Mouse (Mus musculus) megakaryocyte, embryonic 14.5 days (primary cell): Measurements from ENCODE around the gene P3h4. TPM values are rescaled to one million over a fixed set of nuclear protein-coding genes. Genes with fewer than 3 reads are reported as not detected.

Experiments
- H3K27me3 ChIP-seq: replicated peaks from 2 replicates; pipeline ENCODE3; 2012; ENCODE audit warnings: inconsistent platforms
- H3K36me3 ChIP-seq: replicated peaks from 2 replicates; pipeline ENCODE3; 2012; ENCODE audit warnings: low read length, inconsistent platforms, mixed read lengths
- H3K4me1 ChIP-seq: 2 replicates; pipeline ENCODE4 v1.6.1; 2012; ENCODE audit warnings: inconsistent platforms
- H3K4me3 ChIP-seq: replicated peaks from 2 replicates; pipeline ENCODE3; 2012; ENCODE audit warnings: moderate library complexity, mild to moderate bottlenecking, inconsistent platforms
- H3K9me3 ChIP-seq: 2 replicates; pipeline ENCODE4 v1.6.1; 2012; ENCODE audit warnings: inconsistent platforms
- FLI1 ChIP-seq: IDR thresholded peaks from 2 replicates; pipeline ENCODE4 v1.6.1; 2012; ENCODE audit warnings: low read length, inconsistent platforms, mixed read lengths
- GATA1 ChIP-seq: IDR thresholded peaks from 3 replicates; pipeline ENCODE4 v1.6.1; 2012; ENCODE audit warnings: mixed read lengths, low read length, inconsistent platforms, borderline replicate concordance
- polyA plus RNA-seq: library from polyadenylated mRNA; stranded (reverse); fragments of >175 nt; gene quantifications from 2 replicates; pipeline ENCODE4 v1.2.3, GENCODE M21; 2012; ENCODE audit warnings: low replicate concordance; ENCODE audit not compliant: insufficient read depth

The P3h4 gene
- polyA plus RNA-seq, 1 experiment, result not detected

DNA sequence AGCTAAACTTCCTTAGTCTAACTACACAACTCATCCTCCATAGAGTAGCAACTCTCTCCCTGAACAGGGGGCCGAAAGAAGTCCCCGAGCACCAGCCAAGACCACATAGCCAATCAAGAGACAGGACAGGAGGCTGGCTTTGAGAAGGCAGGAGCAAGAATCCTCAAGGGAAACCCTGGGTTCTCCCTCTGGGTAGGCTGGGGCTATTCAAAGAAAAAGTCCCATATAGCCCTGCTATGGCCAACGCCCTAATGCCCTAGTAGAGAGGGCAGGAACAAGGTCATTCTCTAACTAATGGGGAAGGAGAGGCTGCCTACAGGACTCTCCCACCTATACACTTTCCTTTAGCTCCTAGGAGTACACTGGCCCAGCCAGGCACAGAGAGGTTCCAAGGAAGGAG lies 29.6 kb downstream of the P3h4 start:
- peaks cover 53% of the 10 kb centered on the region for H3K27me3 ChIP-seq
- no peaks in the 10 kb centered on the region for H3K36me3 ChIP-seq
- no peak for TF ChIP-seq GATA1
- no peak for TF ChIP-seq FLI1
- H3K4me1 ChIP-seq, result peaks cover 29% of the 10 kb centered on the region
- no peaks in the 10 kb centered on the region for H3K9me3 ChIP-seq
- no peak overlapping the region for H3K4me3 ChIP-seq

DNA sequence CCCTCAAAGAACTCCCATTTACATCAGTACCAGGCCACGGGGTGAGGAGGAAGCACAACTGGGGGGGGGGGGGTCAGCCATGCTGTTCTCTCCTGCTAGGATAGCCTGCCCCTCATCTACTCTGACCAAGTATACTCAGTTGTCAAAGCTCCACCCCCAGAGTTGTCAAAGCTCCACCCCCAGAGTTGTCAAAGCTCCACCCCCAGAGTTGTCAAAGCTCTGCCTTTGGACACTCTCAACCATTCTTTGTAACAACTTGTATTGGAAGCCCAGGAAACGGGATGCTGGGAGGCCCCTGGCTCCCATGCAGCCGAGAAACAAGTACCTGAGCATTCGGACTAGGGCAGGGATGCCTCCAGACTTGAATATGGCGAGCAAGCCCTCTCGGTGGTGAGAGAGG lies 32.0 kb downstream of the P3h4 start:
- Histone ChIP-seq H3K36me3 (peaks cover 3% of the 10 kb centered on the region), H3K9me3 (no peaks in the 10 kb centered on the region), H3K4me3 (no peak overlapping the region), H3K4me1 (peaks cover 18% of the 10 kb centered on the region), H3K27me3 (peaks cover 50% of the 10 kb centered on the region)
- TF ChIP-seq FLI1 (no peak), GATA1 (no peak)

DNA sequence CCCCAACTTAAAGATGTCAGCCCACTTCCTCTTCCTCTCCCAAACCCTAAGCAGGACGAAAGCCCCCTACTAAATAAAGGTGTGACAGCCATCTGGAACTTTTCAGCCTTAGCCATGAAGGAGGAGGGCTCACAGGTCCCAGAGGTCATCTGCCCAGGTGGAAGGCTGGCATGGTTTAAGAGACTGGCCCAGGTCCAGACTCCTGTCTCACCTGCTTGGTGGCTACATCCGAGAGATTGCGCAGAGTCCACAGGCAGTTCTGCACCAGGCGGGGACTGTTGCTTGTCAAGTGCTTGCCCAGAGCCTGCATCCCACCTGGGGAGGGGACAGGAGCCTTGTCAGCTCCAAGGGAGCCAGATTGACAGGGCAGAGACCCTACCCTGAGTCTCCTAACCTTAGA lies 35.3 kb downstream of the P3h4 start:
- Histone ChIP-seq H3K9me3 (no peaks in the 10 kb centered on the region), H3K27me3 (peaks cover 33% of the 10 kb centered on the region), H3K4me1 (peaks cover 10% of the 10 kb centered on the region), H3K4me3 (no peak overlapping the region), H3K36me3 (peaks cover 6% of the 10 kb centered on the region)
- TF ChIP-seq FLI1 (no peak), GATA1 (no peak)

DNA sequence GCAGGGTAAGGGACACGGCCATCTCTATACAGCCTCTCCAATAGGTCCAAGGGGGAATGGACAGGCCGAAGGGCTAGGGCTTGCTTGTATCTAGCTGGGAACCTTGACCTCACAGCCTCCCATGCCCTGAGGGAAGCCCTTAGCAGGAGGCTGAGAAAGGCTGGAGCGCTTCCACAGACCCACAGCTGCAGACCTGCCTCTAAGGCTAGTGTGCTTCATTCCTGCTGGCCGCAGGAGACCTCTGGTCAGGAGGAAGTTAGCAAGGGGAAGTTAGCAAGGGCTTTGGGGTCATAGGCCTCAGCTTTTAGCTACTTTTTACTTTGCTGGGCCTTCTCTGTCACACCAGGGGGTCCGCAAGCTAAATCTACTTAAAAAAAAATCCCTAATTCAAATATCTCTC lies 36.2 kb downstream of the P3h4 start:
- peaks cover 10% of the 10 kb centered on the region for H3K36me3 ChIP-seq

DNA sequence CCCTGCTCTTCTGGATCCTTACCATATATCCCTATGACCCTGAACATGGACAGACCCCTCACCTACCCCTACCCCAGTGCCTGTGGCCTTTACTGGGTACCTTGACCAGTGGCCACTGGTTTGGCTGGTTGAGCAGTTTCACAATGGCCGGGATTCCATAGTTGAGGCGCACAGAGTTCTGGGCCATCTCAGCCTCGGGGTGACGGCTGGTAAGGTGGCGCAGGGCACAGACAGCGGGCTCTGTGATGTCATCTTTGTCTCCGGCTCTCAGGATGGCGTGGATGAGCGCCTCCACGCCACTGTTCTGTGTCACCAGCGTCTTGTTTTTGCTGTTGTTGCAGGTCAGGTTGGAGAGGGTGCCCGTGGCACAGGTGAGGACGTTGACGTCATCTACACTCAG lies 36.6 kb downstream of the P3h4 start:
- no peaks in the 10 kb centered on the region for H3K9me3 ChIP-seq
- H3K36me3 ChIP-seq, result peaks cover 10% of the 10 kb centered on the region
- H3K4me3 ChIP-seq, result no peak overlapping the region
- TF ChIP-seq GATA1 (no peak), FLI1 (no peak)
- H3K27me3 ChIP-seq, result peaks cover 30% of the 10 kb centered on the region
- peaks cover 14% of the 10 kb centered on the region for H3K4me1 ChIP-seq

More for the DNA sequence above, 36.2 kb downstream of the P3h4 start:
- Histone ChIP-seq H3K9me3 (no peaks in the 10 kb centered on the region), H3K4me1 (peaks cover 15% of the 10 kb centered on the region), H3K4me3 (no peak overlapping the region), H3K27me3 (peaks cover 34% of the 10 kb centered on the region)
- TF ChIP-seq FLI1 (no peak), GATA1 (no peak)

DNA sequence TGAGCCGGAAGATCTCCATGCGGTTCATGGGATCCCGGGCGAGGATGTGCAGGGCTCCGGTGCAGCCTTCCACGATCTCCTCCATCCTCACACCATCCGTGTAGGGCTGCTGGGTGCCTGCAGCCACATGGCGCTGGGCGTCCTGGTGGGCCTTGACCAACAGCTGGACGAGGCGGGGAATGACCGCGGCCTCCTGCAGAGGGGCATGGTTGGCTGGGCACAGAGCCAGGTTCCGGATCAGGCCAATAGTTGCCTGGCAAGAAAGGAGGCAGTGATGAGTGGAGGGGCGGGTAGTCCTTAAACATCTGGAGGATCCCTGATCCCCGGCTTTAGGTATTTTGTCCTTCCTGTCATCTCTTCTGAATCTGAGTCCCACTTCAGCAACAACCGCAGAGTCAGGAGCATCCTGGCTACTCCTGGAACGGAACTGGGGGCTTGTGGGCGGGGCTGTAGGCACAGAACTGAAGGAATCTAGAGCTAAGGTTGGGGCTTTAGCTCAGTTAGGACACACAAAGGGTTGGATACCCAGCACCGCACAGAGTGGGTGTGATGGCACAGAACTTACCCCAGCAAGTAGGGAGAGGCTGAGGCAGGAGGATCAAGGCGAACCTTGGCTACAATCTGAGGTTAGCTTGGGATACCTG lies 37.8 kb downstream of the P3h4 start:
- Histone ChIP-seq H3K4me3 (no peak overlapping the region), H3K36me3 (peaks cover 10% of the 10 kb centered on the region), H3K9me3 (no peaks in the 10 kb centered on the region), H3K4me1 (peaks cover 11% of the 10 kb centered on the region), H3K27me3 (peaks cover 32% of the 10 kb centered on the region)
- TF ChIP-seq GATA1 (no peak), FLI1 (no peak)

DNA sequence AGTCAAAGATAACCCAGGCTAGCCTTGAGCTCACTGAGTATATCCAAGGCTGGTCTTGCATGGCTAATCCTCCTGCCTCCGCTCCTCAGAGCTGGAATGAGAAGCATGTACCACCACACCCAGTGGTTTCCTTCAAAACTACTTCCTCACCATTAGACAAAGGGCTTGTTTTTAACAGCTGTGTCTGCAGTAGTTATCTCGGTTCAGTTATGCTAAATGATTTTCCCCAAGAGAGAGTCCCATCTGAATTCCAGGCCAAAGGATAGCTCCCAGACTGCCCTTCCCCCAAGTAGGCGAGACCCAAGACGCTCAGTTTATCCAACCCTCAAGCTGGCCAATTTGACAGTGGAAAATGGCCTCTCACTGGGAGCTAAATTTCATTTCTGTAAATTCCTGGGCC lies 38.6 kb downstream of the P3h4 start:
- H3K9me3 ChIP-seq, result no peaks in the 10 kb centered on the region
- peaks cover 10% of the 10 kb centered on the region for H3K36me3 ChIP-seq
- no peak overlapping the region for H3K4me3 ChIP-seq
- H3K4me1 ChIP-seq, result peaks cover 14% of the 10 kb centered on the region
- H3K27me3 ChIP-seq, result peaks cover 28% of the 10 kb centered on the region
- TF ChIP-seq FLI1, result no peak
- TF ChIP-seq GATA1, result no peak

DNA sequence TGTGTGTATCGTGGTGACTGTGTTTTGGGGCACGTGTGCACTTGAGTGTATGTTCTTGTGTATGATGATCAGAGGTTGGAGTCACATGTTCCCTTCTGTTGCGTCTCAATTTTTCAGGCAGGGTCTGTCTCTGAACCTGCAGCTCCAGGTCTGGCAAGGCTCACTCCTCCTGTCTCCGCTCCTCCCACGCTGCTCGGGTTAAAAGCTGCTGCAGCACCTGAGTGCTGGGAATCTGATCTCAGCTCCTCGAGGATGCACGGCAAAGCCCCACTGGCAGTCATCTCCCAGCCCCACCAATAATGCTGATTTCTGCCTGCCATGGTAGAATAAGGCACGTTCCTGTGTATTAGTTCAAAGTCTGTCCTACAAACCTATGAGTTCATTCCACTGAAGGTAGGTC lies 39.5 kb downstream of the P3h4 start:
- peaks cover 29% of the 10 kb centered on the region for H3K27me3 ChIP-seq
- no peak overlapping the region for H3K4me3 ChIP-seq
- TF ChIP-seq GATA1, result no peak
- no peak for TF ChIP-seq FLI1
- H3K36me3 ChIP-seq, result peaks cover 10% of the 10 kb centered on the region
- no peaks in the 10 kb centered on the region for H3K9me3 ChIP-seq
- peaks cover 16% of the 10 kb centered on the region for H3K4me1 ChIP-seq

DNA sequence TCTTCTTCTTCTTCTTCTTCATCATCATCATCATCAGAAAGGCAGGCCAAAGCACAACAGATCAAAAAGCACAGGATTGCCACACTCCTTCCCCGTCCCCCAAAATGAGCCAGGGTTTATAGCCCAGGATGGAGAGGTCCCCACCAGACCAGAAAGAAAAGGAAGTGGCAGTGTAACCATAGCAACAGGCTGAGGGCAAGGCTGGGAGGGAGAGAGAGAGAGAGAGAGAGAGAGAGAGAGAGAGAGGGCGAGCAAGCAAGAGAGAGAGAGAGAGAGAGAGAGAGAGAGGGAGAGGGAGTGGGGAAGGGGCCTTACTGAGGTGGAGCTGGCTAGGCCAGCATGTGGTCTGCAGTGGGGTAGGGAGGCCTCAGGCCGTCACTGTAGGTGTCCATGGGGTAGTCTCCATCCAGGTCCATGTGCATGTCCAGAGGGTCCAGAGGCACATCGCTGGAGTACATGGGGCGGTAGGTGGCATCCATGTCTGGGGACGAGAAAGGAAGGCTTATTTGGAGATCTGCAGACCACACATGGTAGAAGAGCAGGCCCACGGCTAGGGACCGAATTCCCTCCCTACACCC lies 42.6 kb downstream of the P3h4 start:
- H3K4me1 ChIP-seq, result peaks cover 30% of the 10 kb centered on the region
- H3K4me3 ChIP-seq, result no peak overlapping the region
- peaks cover 7% of the 10 kb centered on the region for H3K36me3 ChIP-seq
- TF ChIP-seq GATA1, result no peak
- TF ChIP-seq FLI1, result no peak
- H3K27me3 ChIP-seq, result peaks cover 36% of the 10 kb centered on the region
- H3K9me3 ChIP-seq, result no peaks in the 10 kb centered on the region

DNA sequence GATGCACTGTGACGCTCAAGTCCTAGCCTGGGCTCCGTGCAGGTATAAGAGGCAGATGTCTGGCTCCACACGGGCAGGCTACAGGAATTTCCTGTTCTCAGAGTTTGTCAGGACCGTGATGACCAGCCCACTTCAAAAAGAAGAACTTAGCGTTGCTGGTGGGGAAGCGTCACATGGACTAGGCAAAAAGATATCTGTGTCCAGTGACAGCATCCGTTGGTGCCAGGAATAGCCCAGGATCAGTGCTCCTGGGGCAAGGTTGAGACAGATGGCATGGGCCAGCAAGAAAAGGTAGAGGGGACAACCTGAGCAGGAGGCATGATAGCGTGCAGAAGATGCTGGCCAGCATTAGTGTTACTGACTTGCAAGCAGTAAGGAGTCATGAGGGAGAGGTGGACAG lies 44.8 kb downstream of the P3h4 start:
- TF ChIP-seq FLI1, result no peak
- no peak for TF ChIP-seq GATA1

DNA sequence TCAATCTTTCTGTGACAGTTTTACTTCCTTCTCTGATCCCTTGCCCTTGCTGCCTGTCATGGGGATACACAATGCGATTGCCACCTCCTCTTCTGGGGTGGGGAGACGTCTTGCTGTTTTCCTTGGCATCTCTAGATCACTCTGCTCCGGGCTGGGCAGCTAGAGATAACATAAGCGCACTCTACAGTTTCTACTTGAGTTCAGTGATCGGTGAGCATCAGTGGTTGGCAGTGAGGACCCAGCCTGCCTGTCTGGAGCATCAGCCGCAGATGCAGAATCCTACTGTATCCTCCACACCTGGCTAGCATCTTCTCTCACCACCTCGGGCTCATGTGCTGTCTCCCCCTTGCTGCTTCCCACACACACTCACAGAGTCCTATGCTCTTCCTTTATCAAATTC lies 45.5 kb downstream of the P3h4 start:
- H3K27me3 ChIP-seq, result peaks cover 46% of the 10 kb centered on the region
- TF ChIP-seq FLI1 (no peak), GATA1 (no peak)
- no peak overlapping the region for H3K4me3 ChIP-seq
- H3K36me3 ChIP-seq, result peaks cover 2% of the 10 kb centered on the region
- peaks cover 34% of the 10 kb centered on the region for H3K4me1 ChIP-seq
- no peaks in the 10 kb centered on the region for H3K9me3 ChIP-seq

More for the DNA sequence above, 44.8 kb downstream of the P3h4 start:
- H3K4me3 ChIP-seq, result no peak overlapping the region
- peaks cover 42% of the 10 kb centered on the region for H3K27me3 ChIP-seq
- H3K36me3 ChIP-seq, result peaks cover 4% of the 10 kb centered on the region
- peaks cover 36% of the 10 kb centered on the region for H3K4me1 ChIP-seq
- H3K9me3 ChIP-seq, result no peaks in the 10 kb centered on the region
